Mouse (Mus musculus): Measurements from ENCODE around the gene Fcf1. TPM values are rescaled to one million over a fixed set of nuclear protein-coding genes. Genes with fewer than 3 reads are reported as not detected.

Gene Fcf1
- polyA plus RNA-seq, 1 experiment from 2014 or later = 142 TPM

DNA sequence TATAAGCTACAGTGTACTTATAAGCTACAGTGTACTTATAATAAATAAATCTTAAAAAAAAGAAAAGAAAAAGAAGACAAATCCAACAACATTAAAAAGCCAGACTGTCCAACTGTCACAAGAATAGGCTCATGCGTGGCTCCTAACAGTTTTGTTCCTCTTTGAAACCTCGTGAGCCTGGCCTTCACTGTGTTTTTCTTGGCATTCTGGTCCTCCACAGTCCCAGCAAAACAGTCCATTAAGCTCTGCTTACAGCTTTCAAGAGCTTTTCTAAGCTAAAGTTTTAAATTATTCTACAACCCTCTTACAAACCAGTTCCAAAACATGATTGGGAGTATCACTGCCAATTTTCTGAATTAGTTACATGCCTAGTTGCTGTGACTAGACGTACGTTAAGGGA lies 18.8 kb downstream of the Fcf1 start:
- H3K4me3 ChIP-seq = no peak overlapping the region
- WGBS = 67% methylated on average over 4 of the region's 4 CpGs
- DNase-seq (ENCODE audit: low spot score) = no peak
- peaks cover 5% of the 10 kb centered on the region; the same call in 1 of the 2 replicates for H3K36me3 ChIP-seq
- no peak overlapping the region for H3K27ac ChIP-seq
- no peaks in the 10 kb centered on the region for H3K9me3 ChIP-seq
- H3K4me1 ChIP-seq = no peaks in the 10 kb centered on the region
- no peaks in the 10 kb centered on the region for H3K27me3 ChIP-seq (ENCODE audit: insufficient read depth, poor library complexity, severe bottlenecking)

GRCm38 (mm10) chr12:84995112-84995761 lies 24.5 kb downstream of the Fcf1 start:
- Histone ChIP-seq H3K27me3 (ENCODE audit: insufficient read depth, poor library complexity, severe bottlenecking) (no peaks in the 10 kb centered on the region), H3K36me3 (0 out of 2 replicates have a peak, but pooled peaks cover 3% of the 10 kb centered on the region), H3K9me3 (no peaks in the 10 kb centered on the region), H3K27ac (peak overlapping the region; percentile 98), H3K4me3 (peak overlapping the region; percentile 94; the same call in 1 of the 2 replicates), H3K4me1 (peaks cover 25% of the 10 kb centered on the region)
- peak; percentile 63 for DNase-seq (ENCODE audit: low spot score)
- WGBS = 89% methylated on average over 9 of the region's 9 CpGs

DNA sequence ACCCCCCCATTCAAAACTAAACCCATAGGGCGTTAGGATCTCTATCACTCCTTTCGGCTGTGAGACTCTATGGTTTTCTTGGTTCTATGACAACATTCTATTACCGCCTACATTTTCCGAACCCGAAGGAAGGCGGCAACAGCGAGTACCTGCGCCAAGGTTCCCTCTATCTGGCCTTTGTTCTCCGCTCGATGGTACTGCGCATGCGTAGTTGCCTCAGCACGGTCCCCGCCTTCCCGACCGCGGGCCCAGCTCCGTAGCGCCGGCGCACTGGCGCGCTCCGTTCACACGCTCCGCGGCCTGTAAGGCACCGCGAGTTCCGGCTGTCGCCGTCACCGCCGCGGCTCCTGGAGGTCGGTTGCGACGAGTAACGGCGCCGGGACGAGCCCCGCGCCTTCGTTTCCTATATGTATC lies 25.4 kb downstream of the Fcf1 start, which contains the start of gene Ylpm1:
TSS of gene Ylpm1 (plus strand) at position 239 of the 414 bp plus-strand sequence.
- DNase-seq (ENCODE audit: low spot score) = peak; percentile 98
- H3K36me3 ChIP-seq = peaks cover 6% of the 10 kb centered on the region; the same call in 1 of the 2 replicates
- no peaks in the 10 kb centered on the region for H3K9me3 ChIP-seq
- H3K27ac ChIP-seq = peak within 1 kb of the TSS; percentile 98
- H3K4me3 ChIP-seq = peak within 1 kb of the TSS; percentile 94
- WGBS = under 1% methylated on average over 45 of the region's 45 CpGs
- no peaks in the 10 kb centered on the region for H3K27me3 ChIP-seq (ENCODE audit: insufficient read depth, poor library complexity, severe bottlenecking)
- H3K4me1 ChIP-seq = peaks cover 25% of the 10 kb centered on the region

DNA sequence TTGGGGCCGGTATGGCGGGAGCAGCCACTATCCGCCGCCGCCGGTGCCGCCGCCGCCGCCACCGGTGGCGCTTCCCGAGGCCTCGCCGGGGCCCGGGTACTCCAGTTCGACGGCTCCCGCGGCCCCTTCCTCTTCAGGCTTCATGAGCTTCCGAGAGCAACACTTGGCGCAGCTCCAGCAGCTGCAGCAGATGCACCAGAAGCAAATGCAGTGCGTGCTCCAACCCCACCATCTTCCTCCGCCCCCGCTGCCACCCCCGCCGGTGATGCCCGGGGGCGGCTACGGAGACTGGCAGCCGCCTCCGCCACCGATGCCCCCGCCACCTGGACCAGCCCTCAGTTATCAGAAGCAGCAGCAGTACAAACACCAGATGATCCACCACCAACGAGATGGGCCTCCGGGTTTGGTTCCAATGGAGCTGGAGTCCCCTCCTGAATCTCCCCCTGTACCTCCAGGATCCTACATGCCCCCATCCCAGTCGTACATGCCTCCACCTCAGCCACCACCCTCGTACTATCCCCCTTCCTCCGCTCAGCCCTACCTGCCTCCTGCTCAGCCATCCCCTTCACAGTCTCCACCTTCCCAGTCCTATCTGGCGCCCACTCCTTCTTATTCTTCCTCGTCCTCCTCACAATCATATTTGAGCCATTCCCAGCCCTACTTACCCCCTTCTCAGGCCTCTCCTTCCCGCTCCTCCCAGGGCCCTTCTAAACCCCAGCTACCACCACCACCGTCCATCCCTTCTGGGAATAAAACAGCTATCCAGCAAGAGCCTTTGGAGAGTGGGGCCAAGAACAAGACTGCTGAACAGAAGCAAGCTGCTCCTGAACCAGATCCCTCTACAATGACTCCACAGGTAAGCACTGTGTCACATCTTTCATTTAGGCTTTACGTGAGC lies 26.1 kb downstream of the Fcf1 start:
- Histone ChIP-seq H3K27me3 (ENCODE audit: insufficient read depth, poor library complexity, severe bottlenecking) (no peaks in the 10 kb centered on the region), H3K9me3 (no peaks in the 10 kb centered on the region), H3K4me3 (peak overlapping the region; percentile 94), H3K27ac (peak overlapping the region; percentile 98), H3K36me3 (peaks cover 6% of the 10 kb centered on the region; the same call in 1 of the 2 replicates), H3K4me1 (peaks cover 25% of the 10 kb centered on the region)
- under 1% methylated on average over 43 of the region's 44 CpGs for WGBS
- DNase-seq (ENCODE audit: low spot score) = peak; percentile 79

DNA sequence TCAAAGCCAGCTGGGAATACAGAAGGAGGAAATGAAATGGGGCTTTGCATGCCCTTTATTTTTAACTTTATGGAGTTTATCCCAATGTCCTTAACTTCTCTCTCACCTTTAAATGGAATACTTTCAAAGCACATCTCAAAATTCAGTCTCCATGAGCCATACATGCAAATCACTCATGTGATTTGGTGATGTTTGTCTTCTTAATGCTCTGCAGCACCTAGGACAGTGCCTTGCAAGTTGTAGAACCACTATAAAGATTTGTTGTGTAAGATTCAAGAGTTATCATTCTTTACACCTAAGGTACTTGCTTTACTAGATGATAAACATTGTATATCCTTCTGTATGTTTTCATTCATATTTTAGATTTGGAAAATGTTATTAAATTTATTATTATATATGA lies 28.4 kb downstream of the Fcf1 start:
- H3K9me3 ChIP-seq = no peaks in the 10 kb centered on the region
- H3K4me3 ChIP-seq = peak overlapping the region; percentile 94; the same call in 1 of the 2 replicates
- no peak for DNase-seq (ENCODE audit: low spot score)
- no peak overlapping the region for H3K27ac ChIP-seq
- H3K4me1 ChIP-seq = peaks cover 25% of the 10 kb centered on the region
- H3K27me3 ChIP-seq (ENCODE audit: insufficient read depth, poor library complexity, severe bottlenecking) = no peaks in the 10 kb centered on the region
- peaks cover 15% of the 10 kb centered on the region for H3K36me3 ChIP-seq

- Histone ChIP-seq H3K27me3 (ENCODE audit: insufficient read depth, poor library complexity, severe bottlenecking) (no peaks in the 10 kb centered on the region), H3K27ac (no peak overlapping the region), H3K36me3 (peaks cover 24% of the 10 kb centered on the region), H3K4me3 (no peak overlapping the region), H3K9me3 (no peaks in the 10 kb centered on the region), H3K4me1 (no peaks in the 10 kb centered on the region)
- no peak for DNase-seq (ENCODE audit: low spot score)
- WGBS = 84% methylated on average over 1 of the region's 1 CpGs
Measured at GRCm38 (mm10) chr12:85006206-85006605, 35.5 kb downstream of the Fcf1 start.

- Histone ChIP-seq H3K27ac (no peak overlapping the region), H3K9me3 (no peaks in the 10 kb centered on the region), H3K27me3 (ENCODE audit: insufficient read depth, poor library complexity, severe bottlenecking) (no peaks in the 10 kb centered on the region), H3K36me3 (peaks cover 30% of the 10 kb centered on the region), H3K4me3 (no peak overlapping the region), H3K4me1 (no peaks in the 10 kb centered on the region)
- DNase-seq (ENCODE audit: low spot score) = no peak
Measured at GRCm38 (mm10) chr12:85007021-85007420, 36.3 kb downstream of the Fcf1 start.

DNA sequence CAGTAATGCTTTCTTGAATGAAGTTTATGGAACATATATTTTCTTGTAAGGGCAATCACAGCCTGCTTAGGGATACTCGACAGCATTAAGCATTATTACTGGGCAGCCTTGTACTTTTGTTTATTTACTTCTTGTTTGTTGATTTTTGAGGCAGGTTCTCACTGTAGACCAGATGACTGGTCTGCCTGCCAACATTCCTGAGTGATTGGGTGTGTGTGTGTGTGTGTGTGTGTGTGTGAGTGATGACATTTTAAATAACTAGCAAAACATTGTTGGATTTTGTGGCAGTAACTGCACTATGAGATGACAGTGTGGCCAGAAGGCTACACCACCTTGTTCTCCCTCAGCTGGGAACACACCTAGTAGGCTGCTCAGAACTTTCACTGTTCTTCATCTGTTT lies 39.1 kb downstream of the Fcf1 start:
- no peaks in the 10 kb centered on the region for H3K27me3 ChIP-seq (ENCODE audit: insufficient read depth, poor library complexity, severe bottlenecking)
- H3K9me3 ChIP-seq = no peaks in the 10 kb centered on the region
- H3K36me3 ChIP-seq = peaks cover 42% of the 10 kb centered on the region
- DNase-seq (ENCODE audit: low spot score) = no peak
- H3K27ac ChIP-seq = no peak overlapping the region
- no peak overlapping the region for H3K4me3 ChIP-seq
- 86% methylated on average over 1 of the region's 1 CpGs for WGBS
- H3K4me1 ChIP-seq = no peaks in the 10 kb centered on the region

GRCm38 (mm10) chr12:85010541-85010940 lies 39.8 kb downstream of the Fcf1 start:
- H3K4me1 ChIP-seq = no peaks in the 10 kb centered on the region
- peaks cover 43% of the 10 kb centered on the region for H3K36me3 ChIP-seq
- WGBS = 86% methylated on average over 2 of the region's 2 CpGs
- H3K27me3 ChIP-seq (ENCODE audit: insufficient read depth, poor library complexity, severe bottlenecking) = no peaks in the 10 kb centered on the region
- no peak for DNase-seq (ENCODE audit: low spot score)
- no peak overlapping the region for H3K4me3 ChIP-seq
- H3K27ac ChIP-seq = no peak overlapping the region
- no peaks in the 10 kb centered on the region for H3K9me3 ChIP-seq

- H3K36me3 ChIP-seq = peaks cover 56% of the 10 kb centered on the region
- H3K27me3 ChIP-seq (ENCODE audit: insufficient read depth, poor library complexity, severe bottlenecking) = no peaks in the 10 kb centered on the region
- no peaks in the 10 kb centered on the region for H3K9me3 ChIP-seq
- H3K27ac ChIP-seq = no peak overlapping the region
- H3K4me1 ChIP-seq = no peaks in the 10 kb centered on the region
- H3K4me3 ChIP-seq = no peak overlapping the region
- no peak for DNase-seq (ENCODE audit: low spot score)
- WGBS = 78% methylated on average over 2 of the region's 2 CpGs
Measured at GRCm38 (mm10) chr12:85012185-85012584, 41.5 kb downstream of the Fcf1 start.

- Histone ChIP-seq H3K27me3 (ENCODE audit: insufficient read depth, poor library complexity, severe bottlenecking) (no peaks in the 10 kb centered on the region), H3K4me3 (no peak overlapping the region), H3K27ac (no peak overlapping the region), H3K9me3 (no peaks in the 10 kb centered on the region), H3K36me3 (no peaks in the 10 kb centered on the region), H3K4me1 (no peaks in the 10 kb centered on the region)
- 86% methylated on average over 1 of the region's 1 CpGs for WGBS
- DNase-seq (ENCODE audit: low spot score) = no peak
Measured at GRCm38 (mm10) chr12:85022071-85022470, 51.4 kb downstream of the Fcf1 start.

DNA sequence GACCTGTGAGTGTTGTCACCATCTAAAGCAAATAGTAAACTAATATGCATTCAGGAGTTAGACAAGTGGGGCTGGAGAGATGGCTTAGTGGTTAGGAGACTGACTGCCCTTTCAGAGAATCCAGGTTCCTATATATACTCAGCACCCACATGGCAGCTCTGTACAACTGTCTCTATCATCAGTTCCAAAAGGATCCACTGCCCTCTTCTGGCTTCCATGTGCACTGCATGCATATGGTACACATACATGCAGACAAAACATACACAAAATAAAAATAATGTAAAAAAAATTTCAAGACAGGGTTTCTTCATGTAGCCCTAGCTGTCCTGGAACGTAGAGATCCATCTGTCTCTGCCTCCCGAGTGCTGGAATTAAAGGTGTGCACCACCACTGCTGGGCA lies 62.0 kb downstream of the Fcf1 start:
- WGBS = 92% methylated on average over 2 of the region's 2 CpGs
- H3K4me3 ChIP-seq = no peak overlapping the region

More for the DNA sequence above, 62.0 kb downstream of the Fcf1 start:
- no peak overlapping the region for H3K27ac ChIP-seq
- H3K9me3 ChIP-seq = no peaks in the 10 kb centered on the region
- no peaks in the 10 kb centered on the region for H3K4me1 ChIP-seq
- H3K36me3 ChIP-seq = peaks cover 60% of the 10 kb centered on the region
- DNase-seq (ENCODE audit: low spot score) = no peak
- H3K27me3 ChIP-seq (ENCODE audit: insufficient read depth, poor library complexity, severe bottlenecking) = no peaks in the 10 kb centered on the region
